Mouse (Mus musculus) regulatory T cell (primary cell): ENCODE measurements at regions not wholly inside any gene's neighbourhood (a gene's known extent, or its start where the extent isn't known, plus 50 kb on each side); places are given as distances from the start of the nearest gene placed in this dataset.

ENCODE experiments used
- in situ Hi-C: fragments of 300-600 bp; cut with MboI, MseI; formaldehyde crosslinking; loops from one replicate; pipeline ENCODE4 v1.15.1; 2025; ENCODE audit warnings: high pct_unique_total_duplicates

- in situ Hi-C loops: no loop called here
Observed at GRCm38 (mm10) chr14:68447240-68447923, 846.7 kb downstream of the Synb start.

GRCm38 (mm10) chr14:68433326-68433725 is 860.8 kb downstream of the Synb start:
- in situ Hi-C loops: no loop called here

- in situ Hi-C loops: no loop called here
Observed at GRCm38 (mm10) chr14:68432111-68432510, 862.0 kb downstream of the Synb start.

- in situ Hi-C loops: no loop called here
Observed at GRCm38 (mm10) chr14:68427235-68427634, 866.9 kb downstream of the Synb start.

DNA sequence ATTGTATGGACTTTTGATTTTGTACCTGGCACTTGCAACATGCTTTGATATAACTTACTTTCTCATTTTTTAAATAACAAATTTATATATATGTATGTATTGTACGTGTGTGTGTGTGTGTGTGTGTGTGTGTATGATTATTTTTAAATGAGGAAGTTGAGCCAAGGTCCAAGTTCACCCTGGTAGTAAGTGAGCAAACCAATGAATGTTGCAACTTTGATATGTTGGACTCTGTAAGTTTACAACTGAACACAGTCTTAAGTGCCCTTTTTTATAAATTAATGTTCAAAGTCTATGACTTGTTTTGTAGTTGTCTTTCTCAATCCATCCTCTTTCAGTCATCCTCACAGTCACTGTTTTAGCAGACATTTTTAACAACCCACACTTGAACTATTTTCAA is 901.7 kb downstream of the Synb start:
- in situ Hi-C loops: no loop called here

DNA sequence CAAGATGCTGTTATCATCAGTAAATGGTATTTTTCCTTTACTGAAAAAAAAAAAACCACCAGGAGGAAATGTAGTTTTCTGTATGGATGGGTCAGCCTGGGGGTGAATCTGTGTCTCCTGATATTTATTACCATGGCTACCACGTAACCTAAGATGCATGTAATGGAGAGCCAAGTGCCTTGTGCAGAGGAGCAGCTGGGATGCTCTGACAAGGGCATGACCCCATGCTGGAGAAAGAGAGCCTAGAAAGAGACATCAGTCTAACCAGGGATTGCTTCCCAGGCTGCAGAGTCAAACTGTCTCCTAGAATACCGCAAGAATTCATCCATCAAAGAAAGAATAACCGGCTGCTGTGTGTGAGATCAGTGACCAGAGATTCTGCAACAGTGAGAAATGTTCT is 902.2 kb downstream of the Synb start:
- in situ Hi-C loops: no loop called here

DNA sequence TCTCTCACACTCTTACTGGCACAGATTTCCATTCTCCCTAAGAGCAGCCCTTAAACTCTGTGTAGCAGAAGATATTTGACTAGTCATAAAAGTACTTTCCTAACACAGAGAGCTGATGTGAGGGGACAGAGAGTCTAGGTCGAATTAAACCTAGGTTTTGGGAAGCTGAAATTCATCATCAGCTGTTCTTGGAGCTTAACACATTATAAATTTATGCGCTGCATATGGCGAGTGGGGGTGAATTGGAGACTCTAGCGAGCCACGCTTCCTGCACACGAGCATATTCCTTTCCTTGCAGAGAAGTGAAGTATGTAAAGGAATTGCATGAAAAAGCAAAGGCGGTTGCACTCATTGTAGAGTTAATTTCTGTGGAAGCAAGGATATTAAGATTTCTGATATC is 912.4 kb downstream of the Synb start:
- in situ Hi-C loops: no loop called here

- in situ Hi-C loops: no loop called here
Observed at GRCm38 (mm10) chr14:68367696-68368095, 926.4 kb downstream of the Synb start.

DNA sequence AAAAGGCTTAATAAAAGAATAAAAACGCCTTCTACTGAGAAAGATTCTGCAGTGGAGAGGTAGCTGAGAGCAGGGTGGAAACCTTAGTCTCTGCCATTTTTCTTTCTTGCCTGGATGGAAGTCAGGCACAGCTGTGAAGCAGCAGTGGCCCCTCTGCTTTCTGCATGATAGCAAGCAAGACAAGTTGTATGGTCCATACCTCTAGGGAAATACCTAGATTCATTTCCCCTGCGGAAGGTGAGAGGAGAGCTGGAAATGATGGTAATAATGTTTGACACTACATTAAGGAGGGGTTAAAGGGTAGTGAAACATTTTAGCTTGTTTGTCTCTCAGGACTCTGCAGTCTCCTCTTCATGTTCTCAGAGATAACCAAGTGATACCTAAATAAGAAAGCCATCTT is 930.2 kb downstream of the Synb start:
- in situ Hi-C loops: no loop called here

DNA sequence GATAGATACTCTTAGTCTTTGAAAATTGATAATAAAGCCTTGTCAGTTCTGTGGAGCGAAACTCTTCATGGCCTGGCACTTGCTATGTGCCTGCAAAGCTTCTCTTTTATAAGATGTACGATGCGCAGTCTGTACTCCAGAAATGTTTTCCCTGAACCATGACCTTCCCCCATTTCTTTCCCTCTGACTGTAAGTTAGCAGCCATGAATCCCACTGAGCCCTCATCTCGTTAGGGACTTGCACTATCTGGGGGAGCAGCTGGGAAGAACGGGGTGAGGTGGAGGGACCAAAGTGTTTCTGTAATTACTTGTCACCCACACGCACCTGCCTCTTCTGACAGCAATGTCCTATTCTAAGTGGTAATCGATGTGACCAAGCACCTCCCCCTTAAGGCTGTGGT is 932.1 kb downstream of the Synb start:
- in situ Hi-C loops: no loop called here

DNA sequence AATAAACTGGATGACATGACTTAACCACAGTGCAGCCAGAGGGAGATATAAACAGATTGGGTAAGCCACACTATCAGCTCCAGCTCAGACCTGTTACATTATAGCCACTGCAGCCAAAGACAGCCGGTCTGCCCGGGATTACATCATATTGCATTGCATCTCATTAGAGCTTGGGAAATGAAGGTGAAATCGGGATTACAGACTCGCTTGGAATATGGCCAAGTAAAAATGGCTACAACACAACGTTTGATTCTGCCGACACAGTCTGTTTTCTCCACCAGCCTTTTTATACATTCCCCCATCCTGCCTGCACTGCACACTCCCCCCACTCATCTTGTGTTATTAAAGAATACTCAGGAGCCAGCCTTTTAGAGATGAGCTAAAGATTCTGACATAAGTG is 932.6 kb downstream of the Synb start:
- in situ Hi-C loops: no loop called here

DNA sequence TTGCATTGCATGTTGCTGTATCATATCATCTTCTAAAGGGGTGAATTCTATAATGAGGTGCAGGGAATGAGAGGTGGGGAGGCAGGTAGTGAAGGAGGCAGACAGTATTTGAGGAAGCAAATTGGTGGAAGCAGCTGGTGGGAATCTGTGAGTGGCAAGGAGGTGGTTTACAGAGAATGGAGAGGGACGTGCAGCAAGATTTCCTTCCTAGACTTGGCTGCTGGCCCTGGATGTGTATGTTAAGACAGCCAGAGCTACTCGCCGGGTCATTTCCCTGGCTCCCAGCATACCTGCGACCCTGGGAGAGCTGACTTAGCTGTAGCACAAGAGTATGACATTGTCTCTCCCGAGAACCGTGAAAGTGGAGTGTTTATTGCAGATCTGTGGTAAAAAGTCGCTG is 937.7 kb downstream of the Synb start:
- in situ Hi-C loops: no loop called here

DNA sequence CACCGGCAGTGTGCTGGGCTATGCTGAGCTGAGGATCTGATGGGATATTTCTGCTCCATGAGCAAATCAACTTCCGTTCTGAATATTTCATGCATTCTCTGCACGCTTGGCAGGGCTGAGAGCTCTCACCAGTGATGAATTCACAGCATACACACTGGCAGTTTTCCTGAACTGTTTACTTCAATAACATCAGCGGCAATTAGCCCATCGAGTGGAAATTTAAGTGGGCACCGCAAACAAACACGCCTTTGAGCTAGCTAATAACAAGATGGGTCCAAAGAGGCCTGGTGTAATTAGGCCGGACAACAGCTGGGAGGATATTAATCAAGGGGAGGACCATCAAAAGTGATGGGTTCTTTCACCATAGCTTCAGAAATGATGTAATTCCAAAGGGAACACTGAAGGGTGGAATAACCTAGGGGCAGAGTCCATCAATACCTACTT is 938.6 kb downstream of the Synb start:
- in situ Hi-C loops: no loop called here

- in situ Hi-C loops: no loop called here
Observed at GRCm38 (mm10) chr14:68345527-68345926, 948.6 kb downstream of the Synb start.

DNA sequence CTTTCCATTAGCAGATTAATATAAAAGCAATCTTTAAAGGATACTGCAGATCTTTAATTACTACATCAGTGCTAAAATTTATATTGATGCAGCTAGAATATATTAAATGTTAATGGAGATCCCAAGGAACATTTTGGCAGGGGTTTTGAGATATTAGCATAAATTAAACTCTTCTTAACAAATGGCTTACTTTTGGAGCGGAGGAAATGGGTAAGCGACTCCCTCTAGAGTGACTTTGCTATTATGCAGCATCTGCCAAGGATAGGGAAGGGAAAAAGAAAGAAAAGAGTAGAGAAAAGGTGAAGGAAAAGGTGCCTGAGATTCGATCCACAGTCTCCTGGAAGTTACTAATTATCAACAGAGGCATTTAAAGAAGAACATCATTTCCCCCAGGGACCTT is 949.4 kb downstream of the Synb start:
- in situ Hi-C loops: no loop called here

- in situ Hi-C loops: no loop called here
Observed at GRCm38 (mm10) chr14:68338440-68338839, 955.7 kb downstream of the Synb start.

DNA sequence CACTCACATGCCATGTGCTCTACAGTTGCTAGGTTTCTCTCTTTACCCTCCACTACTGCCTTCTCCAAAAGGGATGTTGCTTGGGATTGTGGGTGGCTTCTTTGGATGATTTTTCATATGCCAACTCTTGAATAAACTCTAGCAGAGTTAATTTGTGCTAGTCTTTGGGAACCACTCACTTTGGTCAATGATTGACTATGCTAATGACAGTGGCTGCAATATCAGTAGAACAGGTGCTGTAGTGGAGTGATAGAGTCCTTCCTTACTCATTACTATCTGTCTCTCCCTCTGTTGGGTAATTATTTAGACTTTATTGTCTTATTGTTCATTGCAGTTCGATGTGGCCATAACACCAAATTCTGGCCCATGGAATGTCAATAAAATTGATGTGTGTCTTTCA is 969.0 kb downstream of the Synb start:
- in situ Hi-C loops: no loop called here

DNA sequence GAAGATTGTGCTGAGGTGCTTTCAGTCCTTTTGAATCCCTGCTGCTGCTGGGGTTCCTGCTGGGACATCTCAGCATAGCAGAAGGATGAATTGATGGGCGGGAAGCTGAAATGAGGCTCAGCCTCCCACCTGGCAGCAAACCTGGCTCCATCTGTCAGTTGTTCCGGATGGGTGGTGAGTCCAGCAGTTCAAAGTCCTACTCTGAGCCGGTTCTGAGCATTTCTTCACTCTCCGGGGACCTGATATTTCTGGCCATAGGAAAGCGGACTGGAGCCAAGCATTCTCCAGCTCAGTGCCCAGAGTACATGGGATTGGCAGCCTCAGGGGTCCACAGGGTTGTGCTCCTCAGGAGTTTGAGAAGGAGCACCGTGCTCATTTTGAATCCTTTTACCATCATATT is 971.1 kb downstream of the Synb start:
- in situ Hi-C loops: no loop called here

GRCm38 (mm10) chr14:68307973-68308660 is 986.0 kb downstream of the Synb start:
- in situ Hi-C loops: no loop called here

- in situ Hi-C loops: no loop called here
Observed at GRCm38 (mm10) chr14:68305166-68305565, 988.9 kb downstream of the Synb start.

DNA sequence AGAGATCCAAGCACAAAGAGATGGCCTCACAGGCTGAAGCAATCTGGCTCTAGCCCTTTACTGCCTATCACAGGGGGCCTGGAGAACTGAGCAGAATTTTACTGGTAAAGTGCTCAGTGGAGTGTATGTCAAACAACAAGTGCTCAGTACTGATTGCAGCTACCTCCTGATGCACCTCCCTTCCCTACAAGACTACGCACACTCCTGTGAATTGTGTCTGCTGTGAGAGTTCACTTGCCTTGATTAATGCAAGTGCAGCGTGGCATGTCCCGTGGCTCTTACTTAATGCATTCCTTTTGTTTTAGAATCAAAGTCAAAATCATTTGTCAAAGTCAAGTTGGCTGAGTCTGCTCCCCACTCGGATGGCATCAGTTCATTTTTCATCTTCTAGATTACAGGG is 992.4 kb downstream of the Synb start:
- in situ Hi-C loops: no loop called here

DNA sequence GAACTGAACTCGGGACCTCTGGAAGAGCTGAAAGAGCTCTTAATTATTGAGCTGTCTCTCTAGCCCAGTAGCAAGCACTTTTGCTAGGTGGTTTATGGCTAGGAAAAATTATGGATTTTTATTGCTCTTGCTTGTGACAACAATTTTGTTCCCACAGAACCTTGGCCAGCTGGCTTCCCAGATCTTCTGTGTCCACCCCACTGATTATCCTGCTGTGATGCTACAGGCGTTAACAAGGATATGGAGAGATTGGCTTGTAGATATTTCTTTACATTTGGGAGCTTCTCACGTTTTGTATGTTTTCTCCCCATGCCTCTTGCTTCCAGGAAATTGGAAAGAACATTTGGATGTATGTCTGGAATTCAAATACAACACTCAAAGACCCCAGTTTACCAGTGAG is 1008.6 kb downstream of the Synb start:
- in situ Hi-C loops: no loop called here

DNA sequence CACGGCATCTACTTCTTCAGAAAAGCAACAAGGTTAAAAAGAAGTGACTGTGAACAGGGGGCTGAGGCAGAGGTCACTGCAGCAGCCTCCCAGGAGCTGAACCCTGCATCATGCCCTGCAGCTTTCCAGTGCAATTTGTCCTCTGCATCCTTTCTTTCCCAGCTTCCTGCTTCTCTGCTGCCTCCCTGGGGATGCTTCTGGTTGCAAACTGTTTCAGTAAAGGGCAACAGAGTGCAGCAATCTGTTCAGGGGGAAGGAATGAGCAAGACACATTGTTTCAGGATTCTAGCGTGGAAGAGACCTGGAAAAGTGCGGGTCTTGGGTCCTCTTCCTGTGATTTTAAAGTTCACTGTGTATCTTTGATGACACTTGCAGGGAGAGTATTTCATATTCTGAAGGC is 1032.7 kb downstream of the Synb start:
- in situ Hi-C loops: no loop called here

- in situ Hi-C loops: no loop called here
Observed at GRCm38 (mm10) chr14:68246966-68247365, 1047.1 kb downstream of the Synb start.
